Mouse (Mus musculus) lung, embryonic 15.5 days (tissue): ENCODE results near the gene Selenoh. TPM values are rescaled to one million over a fixed set of nuclear protein-coding genes. Genes with fewer than 3 reads are reported as not detected.

Experiments
- ATAC-seq: fragments of 200-750 bp; cut with Nextera tagmentation; 2 replicates; pipeline ENCODE4 v1.8.0; 2017; ENCODE audit warnings: moderate number of reproducible peaks, borderline replicate concordance; ENCODE audit not compliant: low FRiP score, low TSS enrichment; ENCODE audit errors: extremely low read depth
- H3K27ac ChIP-seq: fragments of 300-500 bp; sonication (generic); 2 replicates; pipeline ENCODE4 v1.5.1; 2015; ENCODE audit warnings: moderate library complexity, mild to moderate bottlenecking, inconsistent platforms
- H3K27me3 ChIP-seq: fragments of 300-500 bp; sonication (generic); 2 replicates; pipeline ENCODE4 v1.6.1; 2015; ENCODE audit warnings: inconsistent platforms
- H3K36me3 ChIP-seq: fragments of 300-500 bp; sonication (generic); 2 replicates; pipeline ENCODE4 v1.6.1; 2015; ENCODE audit warnings: inconsistent platforms
- H3K4me1 ChIP-seq: fragments of 300-500 bp; sonication (generic); 2 replicates; pipeline ENCODE4 v1.6.1; 2015; ENCODE audit warnings: inconsistent platforms
- H3K4me2 ChIP-seq: fragments of 300-500 bp; sonication (generic); 2 replicates; pipeline ENCODE4 v1.6.1; 2015; ENCODE audit warnings: inconsistent platforms, mild to moderate bottlenecking, moderate library complexity
- H3K4me3 ChIP-seq: fragments of 300-500 bp; sonication (generic); 2 replicates; pipeline ENCODE4 v1.5.1; 2015; ENCODE audit warnings: mild to moderate bottlenecking, inconsistent platforms
- H3K9ac ChIP-seq: fragments of 300-500 bp; sonication (generic); 2 replicates; pipeline ENCODE4 v1.6.1; 2015; ENCODE audit warnings: inconsistent platforms
- H3K9me3 ChIP-seq: fragments of 300-500 bp; sonication (generic); 2 replicates; pipeline ENCODE4 v1.6.1; 2016; ENCODE audit warnings: inconsistent platforms
- WGBS: fragments of 180-500 bp; shearing (Covaris S2); methylation state at CpG from one replicate; pipeline ENCODE4 v1.1.7; 2015; 5-methylcytosine and 5-hydroxymethylcytosine counted together
- polyA plus RNA-seq: library from polyadenylated mRNA; unstranded; fragments of >200 nt; fragmentation: Nextera tagmentation; extraction: Ambion mirVana; gene quantifications from 2 replicates; pipeline ENCODE4 v1.2.1, GENCODE M21; 2015

Selenoh gene
- polyA plus RNA-seq, 1 experiment from 2014 or later, result 356 TPM

DNA sequence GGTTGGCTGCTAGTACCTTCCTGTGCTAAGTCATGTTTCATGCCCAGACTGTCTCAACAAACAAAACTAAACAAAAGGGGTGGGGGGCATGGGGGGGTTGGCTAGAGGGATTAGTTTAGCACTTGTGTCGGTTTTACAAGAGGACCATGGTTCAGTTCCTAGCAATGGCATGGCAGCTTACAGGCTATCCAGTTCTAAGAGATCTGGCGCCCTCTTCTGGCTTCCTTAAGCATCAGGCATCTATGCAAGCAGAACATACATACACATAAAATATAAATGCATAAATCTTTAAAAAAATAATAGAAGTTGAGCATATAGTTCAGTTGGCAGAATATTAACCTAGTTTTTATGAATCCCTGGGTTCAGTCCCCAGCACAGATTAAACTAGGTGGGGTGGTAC is 7.7 kb downstream of the Selenoh start:
- Histone ChIP-seq H3K4me2 (no peak overlapping the region), H3K4me1 (no peaks in the 10 kb centered on the region), H3K27me3 (no peaks in the 10 kb centered on the region), H3K9ac (no peak overlapping the region), H3K36me3 (no peaks in the 10 kb centered on the region), H3K27ac (no peak overlapping the region), H3K9me3 (no peaks in the 10 kb centered on the region), H3K4me3 (no peak overlapping the region)
- no peak for ATAC-seq
- WGBS, result 27% methylated on average over 2 of the region's 2 CpGs

DNA sequence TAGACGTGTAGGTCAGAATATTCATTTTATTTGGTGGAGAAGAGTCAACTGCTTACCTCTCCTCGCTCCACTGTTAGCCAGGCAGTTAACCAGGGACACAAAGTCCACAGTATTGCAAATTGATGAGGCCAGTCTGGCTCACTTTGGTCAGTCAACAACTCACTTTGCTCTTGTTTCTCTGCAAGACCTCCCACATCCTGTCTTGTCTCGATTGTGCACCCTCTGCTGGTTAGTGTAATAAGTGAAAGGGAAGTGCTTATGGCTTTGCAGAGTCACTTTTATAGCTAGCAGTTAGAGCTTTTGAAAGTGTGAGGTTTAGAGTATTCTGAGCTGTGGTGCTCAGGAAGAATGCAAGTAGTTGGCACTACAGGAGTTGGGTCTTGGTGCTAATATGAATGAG is 10.3 kb downstream of the Selenoh start:
- peak; percentile 46; the same call in 1 of the 2 replicates for ATAC-seq

DNA sequence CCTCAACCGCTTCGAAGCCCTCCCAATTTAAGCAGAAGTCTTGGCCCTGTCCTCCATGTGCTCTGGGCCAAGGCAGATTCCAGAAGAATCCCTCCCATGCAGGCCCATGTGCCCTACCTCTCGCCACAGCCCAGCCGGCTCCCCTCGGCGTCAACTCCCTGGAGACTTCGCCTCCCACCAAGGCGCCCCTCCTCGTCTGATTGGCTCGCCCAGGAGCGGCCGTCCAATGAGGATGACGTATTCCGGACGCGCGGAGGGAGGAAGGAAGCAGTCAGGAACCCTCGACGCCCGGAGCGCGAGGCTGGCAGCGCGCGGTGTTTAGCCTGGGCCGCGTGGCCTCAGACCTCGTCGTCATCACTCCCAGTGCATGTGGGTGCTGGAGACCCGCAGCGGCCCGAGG is 11.8 kb downstream of the Selenoh start, which contains the start of gene Btbd18:
Btbd18 (plus strand) TSS at position 274 of the 400 bp plus-strand sequence.
- no peak within 1 kb of the TSS for H3K27ac ChIP-seq
- no peaks in the 10 kb centered on the region for H3K4me1 ChIP-seq
- H3K36me3 ChIP-seq, result no peaks in the 10 kb centered on the region
- no peak within 1 kb of the TSS for H3K4me2 ChIP-seq
- H3K9ac ChIP-seq, result no peak within 1 kb of the TSS
- no peak within 1 kb of the TSS for H3K4me3 ChIP-seq
- WGBS, result 90% methylated on average over 32 of the region's 32 CpGs
- no peak for ATAC-seq
- no peaks in the 10 kb centered on the region for H3K9me3 ChIP-seq
- no peaks in the 10 kb centered on the region for H3K27me3 ChIP-seq

More for the DNA sequence above, 10.3 kb downstream of the Selenoh start:
- Histone ChIP-seq H3K27me3 (no peaks in the 10 kb centered on the region), H3K4me2 (no peak overlapping the region), H3K4me1 (no peaks in the 10 kb centered on the region), H3K36me3 (no peaks in the 10 kb centered on the region), H3K9ac (no peak overlapping the region), H3K9me3 (no peaks in the 10 kb centered on the region), H3K27ac (no peak overlapping the region), H3K4me3 (no peak overlapping the region)
- WGBS, result 62% methylated on average over 3 of the region's 3 CpGs

DNA sequence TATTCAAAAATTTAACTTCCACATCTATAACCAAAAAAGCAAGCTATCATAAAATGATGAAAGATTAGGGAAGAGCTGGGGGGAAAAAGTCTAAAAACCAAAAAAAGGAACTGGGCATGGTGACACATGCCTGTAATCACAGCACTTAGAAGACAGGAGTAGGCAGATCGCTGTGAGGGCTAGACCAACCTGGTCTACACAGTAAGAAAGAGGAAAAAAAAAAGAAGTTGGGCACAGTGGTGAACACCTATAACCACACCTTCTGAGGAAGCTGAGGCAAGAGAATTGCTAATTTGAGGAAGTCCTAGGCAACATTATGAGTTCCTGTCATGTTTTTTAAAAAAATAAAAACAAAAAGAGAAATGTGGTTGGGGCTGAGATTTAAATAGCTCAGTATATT is 14.7 kb downstream of the Selenoh start:
- Histone ChIP-seq H3K27me3 (no peaks in the 10 kb centered on the region), H3K4me2 (no peak overlapping the region), H3K4me1 (peaks cover 4% of the 10 kb centered on the region; the same call in 1 of the 2 replicates), H3K36me3 (no peaks in the 10 kb centered on the region), H3K4me3 (no peak overlapping the region), H3K9me3 (no peaks in the 10 kb centered on the region), H3K27ac (no peak overlapping the region), H3K9ac (no peak overlapping the region)
- WGBS, result 71% methylated on average over 1 of the region's 1 CpGs
- ATAC-seq, result no peak

DNA sequence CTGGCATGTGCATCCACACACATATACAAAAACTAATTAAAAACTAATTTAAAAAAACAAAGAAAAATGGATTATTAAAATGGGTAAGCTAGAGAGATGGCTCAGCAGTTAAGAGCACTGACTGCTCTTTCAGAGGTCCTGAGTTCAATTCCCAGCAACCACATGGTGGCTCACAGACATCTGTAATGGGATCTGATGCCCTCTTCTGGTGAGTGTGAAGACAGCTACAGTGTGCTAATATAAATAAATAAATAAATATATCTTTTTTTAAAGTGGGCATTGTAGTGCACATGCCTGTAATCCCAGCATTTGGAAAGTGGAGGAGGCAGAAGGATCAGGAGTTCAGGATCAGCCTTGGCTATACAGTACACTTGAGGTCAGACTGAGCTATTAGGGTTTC is 17.2 kb downstream of the Selenoh start:
- Histone ChIP-seq H3K9me3 (no peaks in the 10 kb centered on the region), H3K4me3 (no peak overlapping the region), H3K4me1 (peaks cover 4% of the 10 kb centered on the region; the same call in 1 of the 2 replicates), H3K27me3 (no peaks in the 10 kb centered on the region), H3K36me3 (no peaks in the 10 kb centered on the region), H3K9ac (no peak overlapping the region), H3K27ac (no peak overlapping the region), H3K4me2 (no peak overlapping the region)
- no peak for ATAC-seq

DNA sequence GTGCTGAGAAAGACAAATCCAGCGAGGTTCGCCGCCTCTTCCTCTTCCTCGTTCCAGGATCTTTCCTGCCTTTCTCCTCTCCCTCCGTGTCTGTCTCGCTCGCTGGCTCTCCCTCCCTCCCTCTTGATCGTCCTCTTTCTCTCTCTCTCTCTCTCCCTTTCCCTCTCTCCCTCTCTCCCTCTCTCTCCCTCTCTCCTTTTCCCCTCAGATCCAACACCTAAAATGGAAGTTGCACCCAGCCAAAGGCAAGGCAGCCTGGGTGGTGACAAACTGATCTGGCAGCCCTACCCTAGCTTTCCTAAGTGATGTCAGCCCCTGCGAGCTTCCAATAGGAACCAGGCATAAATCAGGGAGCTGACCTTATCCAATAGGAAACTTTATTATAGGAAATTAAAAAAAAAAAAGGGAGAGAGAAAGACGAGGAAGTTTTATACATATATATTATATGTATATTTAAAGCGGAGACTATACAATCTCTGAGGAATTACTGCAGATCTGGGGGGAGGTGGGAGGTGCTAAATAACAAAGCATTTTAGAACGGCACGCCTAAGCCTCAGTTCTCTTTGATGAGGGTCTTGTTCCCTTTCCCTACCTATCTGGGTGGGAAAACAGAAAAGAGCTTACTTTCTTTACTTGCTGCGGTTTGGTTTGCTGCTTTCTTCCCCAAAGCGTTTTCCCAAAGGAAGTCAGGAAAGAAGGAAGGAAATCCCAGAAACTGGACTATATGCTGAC is 19.9 kb downstream of the Selenoh start, which contains the start of gene Ctnnd1:
Ctnnd1 (minus strand) TSS at position 302 of the 732 bp plus-strand sequence.
- H3K36me3 ChIP-seq, result no peaks in the 10 kb centered on the region
- peak within 1 kb of the TSS; percentile 87 for H3K9ac ChIP-seq
- peak within 1 kb of the TSS; percentile 64 for H3K4me2 ChIP-seq
- H3K4me1 ChIP-seq, result peaks cover 24% of the 10 kb centered on the region
- under 1% methylated on average over 15 of the region's 15 CpGs for WGBS
- H3K4me3 ChIP-seq, result peak within 1 kb of the TSS; percentile 72
- peak within 1 kb of the TSS; percentile 99 for H3K27ac ChIP-seq
- H3K27me3 ChIP-seq, result no peaks in the 10 kb centered on the region
- no peaks in the 10 kb centered on the region for H3K9me3 ChIP-seq
- peak; percentile 98 for ATAC-seq

DNA sequence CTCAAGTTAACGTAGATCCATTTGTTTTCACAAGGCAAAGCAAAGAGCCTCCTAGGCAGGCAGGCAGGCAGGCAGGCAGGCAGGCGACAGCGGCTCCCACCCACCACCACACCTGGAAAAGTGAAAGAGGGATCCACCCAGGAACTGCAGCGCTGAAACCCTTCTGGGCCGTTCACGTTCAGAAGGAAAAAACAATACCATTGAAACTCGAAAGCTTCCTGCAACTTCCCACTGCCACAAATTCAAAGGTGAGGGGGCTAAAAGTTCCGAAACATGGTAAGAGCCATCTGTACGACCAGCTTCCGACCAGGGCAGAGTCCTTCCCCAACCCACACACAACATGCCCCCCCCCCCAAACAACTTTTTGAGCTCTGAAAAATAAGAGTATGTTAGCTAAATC is 20.9 kb downstream of the Selenoh start:
- peak overlapping the region; percentile 99 for H3K27ac ChIP-seq
- H3K4me1 ChIP-seq, result peaks cover 24% of the 10 kb centered on the region
- peak overlapping the region; percentile 87 for H3K9ac ChIP-seq
- peak overlapping the region; percentile 72 for H3K4me3 ChIP-seq
- WGBS, result under 1% methylated on average over 10 of the region's 10 CpGs
- H3K36me3 ChIP-seq, result no peaks in the 10 kb centered on the region
- H3K27me3 ChIP-seq, result no peaks in the 10 kb centered on the region
- no peak for ATAC-seq
- no peaks in the 10 kb centered on the region for H3K9me3 ChIP-seq
- peak overlapping the region; percentile 64 for H3K4me2 ChIP-seq

DNA sequence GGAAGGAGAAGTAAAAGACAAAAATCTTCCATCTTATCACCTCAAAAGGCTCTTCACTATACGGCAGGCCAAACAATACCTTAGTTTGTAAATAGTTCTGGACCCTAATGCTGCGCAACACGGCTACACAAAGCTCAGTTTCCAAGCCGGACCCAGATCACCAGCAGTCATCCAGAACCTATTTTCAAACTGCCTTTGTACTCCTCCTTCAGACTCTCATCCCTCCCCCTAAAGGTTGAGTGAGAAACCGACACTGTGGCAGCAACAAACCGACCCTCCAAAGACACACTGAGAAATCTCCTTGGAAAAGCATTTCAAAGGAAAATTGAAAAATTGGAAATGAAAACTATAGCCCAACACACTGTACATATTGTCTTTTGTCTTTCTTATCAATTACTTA is 22.2 kb downstream of the Selenoh start:
- no peaks in the 10 kb centered on the region for H3K36me3 ChIP-seq
- H3K27ac ChIP-seq, result 0 out of 2 replicates have a peak overlapping the region, but pooled peaks have one; percentile 19
- H3K4me3 ChIP-seq, result peak overlapping the region; percentile 72
- ATAC-seq, result no peak
- H3K9me3 ChIP-seq, result no peaks in the 10 kb centered on the region
- H3K9ac ChIP-seq, result peak overlapping the region; percentile 48
- 16% methylated on average over 6 of the region's 6 CpGs for WGBS
- peak overlapping the region; percentile 64 for H3K4me2 ChIP-seq
- H3K4me1 ChIP-seq, result peaks cover 30% of the 10 kb centered on the region
- no peaks in the 10 kb centered on the region for H3K27me3 ChIP-seq

DNA sequence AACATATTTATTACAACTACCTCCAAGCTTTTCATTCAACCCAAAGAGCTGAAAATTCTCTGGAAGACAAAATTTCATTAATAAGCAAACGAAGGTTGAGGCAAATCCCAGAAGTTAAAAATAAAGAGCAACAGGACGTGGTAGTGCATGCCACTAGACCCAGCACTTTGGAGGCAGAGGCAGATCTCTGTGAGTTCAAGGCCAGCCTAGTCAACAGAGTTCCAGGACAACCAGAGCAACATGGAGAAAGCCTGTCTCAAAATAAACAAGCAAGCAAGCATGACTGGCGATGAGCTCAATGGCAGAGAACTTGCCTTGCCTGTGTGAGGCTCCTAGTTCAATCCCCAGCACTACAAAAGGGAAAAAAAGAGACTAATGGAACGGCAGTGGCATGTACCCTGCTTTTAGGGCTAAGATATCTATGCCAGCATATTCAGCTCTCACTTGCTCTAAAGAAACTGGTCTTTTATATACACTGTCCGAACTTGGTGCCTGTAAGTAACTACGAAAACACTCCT is 23.5 kb downstream of the Selenoh start:
- WGBS, result 85% methylated on average over 6 of the region's 6 CpGs
- ATAC-seq, result no peak
- Histone ChIP-seq H3K9ac (no peak overlapping the region), H3K27me3 (no peaks in the 10 kb centered on the region), H3K27ac (no peak overlapping the region), H3K4me3 (0 out of 2 replicates have a peak overlapping the region, but pooled peaks have one; percentile 1), H3K4me2 (peak overlapping the region; percentile 64), H3K9me3 (no peaks in the 10 kb centered on the region), H3K4me1 (peaks cover 33% of the 10 kb centered on the region), H3K36me3 (no peaks in the 10 kb centered on the region)

DNA sequence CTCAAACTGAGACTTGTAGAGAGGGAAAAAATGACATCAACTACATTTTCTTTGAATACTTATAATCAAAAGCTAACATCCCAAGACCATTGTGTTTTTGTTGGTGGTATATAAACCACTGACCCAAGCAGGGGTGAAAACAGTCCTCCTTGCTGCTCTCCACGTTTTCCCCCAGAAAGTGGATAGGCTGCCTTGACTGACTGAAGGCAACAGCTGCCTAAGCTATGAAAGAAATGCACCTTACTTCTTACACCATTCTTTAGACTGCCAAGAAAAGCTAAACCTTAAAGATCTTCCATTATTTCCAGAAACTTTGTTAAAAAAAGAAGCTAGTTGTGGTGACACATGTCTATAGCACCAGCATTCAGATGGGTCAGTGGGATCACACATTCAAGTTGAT is 24.4 kb downstream of the Selenoh start:
- Histone ChIP-seq H3K36me3 (no peaks in the 10 kb centered on the region), H3K4me2 (no peak overlapping the region), H3K9me3 (no peaks in the 10 kb centered on the region), H3K27me3 (no peaks in the 10 kb centered on the region), H3K27ac (no peak overlapping the region), H3K9ac (no peak overlapping the region), H3K4me1 (peaks cover 32% of the 10 kb centered on the region), H3K4me3 (no peak overlapping the region)
- ATAC-seq, result no peak
- WGBS, result 65% methylated on average over 1 of the region's 1 CpGs

DNA sequence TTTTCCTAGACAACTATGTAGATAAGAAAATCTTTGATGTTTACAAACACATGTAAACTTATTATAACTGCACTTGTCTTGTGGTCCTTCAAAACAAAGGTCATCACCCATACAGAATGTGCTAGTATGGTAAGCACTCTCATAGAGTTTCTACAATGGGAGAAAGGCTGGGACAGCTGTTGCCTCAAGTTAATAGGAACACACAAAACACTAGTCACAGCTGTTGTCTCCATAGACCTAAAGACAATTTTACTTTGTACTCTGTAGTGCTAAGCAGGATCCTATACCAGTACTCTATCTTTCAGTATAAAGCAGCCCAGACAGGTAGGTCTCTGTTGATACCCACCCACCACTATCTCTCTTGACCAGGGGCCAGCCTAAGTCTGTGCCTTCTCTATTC is 29.7 kb downstream of the Selenoh start:
- Histone ChIP-seq H3K27ac (no peak overlapping the region), H3K27me3 (no peaks in the 10 kb centered on the region), H3K9ac (no peak overlapping the region), H3K4me3 (no peak overlapping the region), H3K4me1 (peaks cover 61% of the 10 kb centered on the region), H3K9me3 (no peaks in the 10 kb centered on the region), H3K36me3 (no peaks in the 10 kb centered on the region), H3K4me2 (no peak overlapping the region)
- no peak for ATAC-seq

DNA sequence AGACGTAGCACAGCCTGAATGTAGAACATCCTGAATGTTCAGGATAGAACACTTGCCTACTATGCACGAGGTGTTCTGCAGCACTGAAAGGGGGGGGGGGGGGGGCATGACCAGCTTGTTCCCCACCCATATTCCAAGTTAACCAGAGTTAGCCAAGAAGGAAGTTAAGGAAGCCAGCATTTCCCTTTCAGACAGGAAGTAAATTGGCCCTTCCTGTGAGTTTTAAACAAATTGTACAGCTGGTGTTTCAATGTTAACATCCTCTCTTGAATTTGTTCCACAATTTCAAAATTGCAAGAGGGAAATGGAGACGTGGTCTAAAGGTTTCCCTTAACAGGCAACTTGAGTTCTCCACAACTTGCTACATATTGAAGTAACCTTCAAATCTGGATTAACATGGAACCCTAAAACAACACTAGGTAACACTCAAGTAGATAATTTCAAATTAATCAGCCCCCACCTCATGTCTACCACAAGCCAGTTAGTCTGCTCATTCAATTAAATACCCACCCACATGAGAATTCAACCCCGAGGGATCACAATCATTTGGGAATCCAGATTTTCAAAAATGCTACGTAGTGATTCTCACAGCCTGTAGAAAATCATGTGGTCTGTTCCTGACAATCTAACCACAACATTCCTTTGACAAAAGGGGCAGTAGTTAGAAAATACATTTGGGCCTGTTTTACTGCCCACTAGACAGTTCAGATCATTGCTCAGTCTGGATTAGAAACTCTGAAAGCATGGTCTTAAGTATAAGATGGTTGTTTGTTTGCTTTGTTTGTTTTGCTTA is 31.9 kb downstream of the Selenoh start:
- H3K9me3 ChIP-seq, result no peaks in the 10 kb centered on the region
- H3K36me3 ChIP-seq, result no peaks in the 10 kb centered on the region
- 32% methylated on average over 5 of the region's 5 CpGs for WGBS
- no peak overlapping the region; the same call in 1 of the 2 replicates for H3K9ac ChIP-seq
- no peak for ATAC-seq
- peak overlapping the region; percentile 48 for H3K4me2 ChIP-seq
- H3K27me3 ChIP-seq, result no peaks in the 10 kb centered on the region
- H3K4me1 ChIP-seq, result peaks cover 77% of the 10 kb centered on the region
- H3K27ac ChIP-seq, result peak overlapping the region; percentile 97
- no peak overlapping the region for H3K4me3 ChIP-seq
